Mouse (Mus musculus) CD4-positive, CD25-positive, alpha-beta regulatory T cell (primary cell): ENCODE data around the gene Gm10668. TPM values are rescaled to one million over a fixed set of nuclear protein-coding genes. Genes with fewer than 3 reads are reported as not detected.

Experiments
- polyA plus RNA-seq: library from polyadenylated mRNA; unstranded; fragments of 100-300 nt; shearing (Covaris generic); gene quantifications from one replicate; pipeline ENCODE4 v1.2.1, GENCODE M21; 2017

Gm10668 gene
- polyA plus RNA-seq = not detected

DNA sequence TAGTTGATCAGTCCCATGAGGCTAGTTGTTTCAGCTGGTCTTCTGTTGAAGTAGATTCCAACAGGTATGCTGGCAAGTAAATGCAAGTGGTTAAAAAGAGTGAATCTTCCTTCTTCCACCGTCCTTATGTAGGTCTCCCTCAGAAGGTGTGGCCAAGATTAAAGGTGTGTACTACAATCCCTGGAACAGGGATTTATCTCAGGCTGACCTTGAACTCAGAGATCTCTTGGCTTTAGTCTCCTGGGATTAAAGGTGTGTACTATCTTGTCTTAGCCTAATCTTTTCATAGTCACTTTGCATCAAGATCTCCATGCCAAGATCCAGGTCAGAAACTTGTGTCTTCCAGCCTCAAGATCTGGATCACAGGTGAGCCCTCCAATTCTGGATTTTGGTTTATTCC is at the start of gene Gm10668:
Gm10668 (minus strand) TSS at position 101 of the 400 bp plus-strand sequence.

DNA sequence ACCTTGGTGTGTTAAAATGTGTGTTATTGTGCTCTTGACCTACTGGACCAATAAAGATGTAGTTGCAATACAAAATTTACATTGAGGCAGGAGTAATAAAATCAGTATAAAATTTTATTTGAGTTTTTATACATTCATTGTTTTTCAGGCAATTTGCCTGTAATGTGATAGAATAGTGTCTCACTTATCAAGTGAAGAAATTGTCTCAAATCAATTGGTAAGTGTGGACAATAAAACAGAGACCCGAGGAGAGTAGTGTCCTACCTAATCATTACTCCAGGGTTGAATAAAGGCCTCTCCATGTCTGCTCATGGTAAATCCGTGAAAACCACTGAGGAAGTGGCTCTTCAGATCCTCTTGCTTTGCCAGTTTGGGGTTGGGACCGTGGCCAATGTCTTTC is 40.5 kb upstream of the Gm10668 start, which contains the start of gene Vmn1r112:
Vmn1r112 (plus strand) TSS at position 301 of the 400 bp plus-strand sequence.

DNA sequence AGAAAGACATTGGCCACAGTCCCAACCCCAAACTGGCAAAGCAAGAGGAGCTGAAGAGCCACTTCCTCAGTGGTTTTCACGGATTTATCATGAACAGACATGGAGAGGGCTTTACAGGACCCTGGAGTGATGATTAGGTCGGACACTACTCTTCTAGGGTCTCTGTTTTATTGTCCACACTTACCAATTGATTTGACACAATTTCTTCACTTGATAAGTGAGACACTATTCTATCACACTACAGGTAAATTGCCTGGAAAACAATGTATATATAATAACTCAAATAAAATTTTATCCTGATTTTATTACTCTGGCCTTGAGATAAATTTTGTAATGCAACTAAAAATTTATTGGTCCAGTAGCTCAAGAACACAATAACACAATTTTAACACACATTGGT is 27.3 kb downstream of the Gm10668 start, which contains the start of gene Vmn1r111:
Vmn1r111 (minus strand) TSS at position 101 of the 400 bp plus-strand sequence.

Other genes starting within 250 kb of the Gm10668 start
- not detected for gene Vmn1r103, start 220.1 kb downstream of the Gm10668 start, polyA plus RNA-seq
- 0.26 TPM for gene Vmn1r104, start 196.8 kb downstream of the Gm10668 start, polyA plus RNA-seq
- gene Gm5726, start 184.9 kb downstream of the Gm10668 start, polyA plus RNA-seq = not detected
- gene Gm4141, start 154.4 kb downstream of the Gm10668 start, polyA plus RNA-seq = not detected
- gene Gm4513, start 131.6 kb downstream of the Gm10668 start, polyA plus RNA-seq = not detected
- not detected for gene Vmn1r107, start 61.7 kb downstream of the Gm10668 start, polyA plus RNA-seq
- not detected for gene Vmn1r111, start 27.4 kb downstream of the Gm10668 start, polyA plus RNA-seq
- gene Vmn1r112, start 40.6 kb upstream of the Gm10668 start, polyA plus RNA-seq = not detected
- not detected for gene Vmn1r113, start 56.7 kb upstream of the Gm10668 start, polyA plus RNA-seq
- not detected for gene Vmn1r114, start 81.6 kb upstream of the Gm10668 start, polyA plus RNA-seq
- gene Vmn1r115, start 114.4 kb upstream of the Gm10668 start, polyA plus RNA-seq = not detected
- gene Vmn1r116, start 141.6 kb upstream of the Gm10668 start, polyA plus RNA-seq = not detected
- gene Vmn1r117, start 153.5 kb upstream of the Gm10668 start, polyA plus RNA-seq = not detected
- not detected for gene Vmn1r118, start 181.7 kb upstream of the Gm10668 start, polyA plus RNA-seq